Mouse (Mus musculus) left cerebral cortex, adult 18-20 months (tissue): ENCODE results near the gene Siah1b. TPM values are rescaled to one million over a fixed set of nuclear protein-coding genes. Genes with fewer than 3 reads are reported as not detected.

Experiments
- DNase-seq, 2 experiments: peaks; one replicate each; pipeline ENCODE4 v3.0.0; 2021 to 2022; ENCODE audit warnings: low spot score in 2 of 2, mixed read lengths in 1 of 2
- total RNA-seq, 2 experiments: library from RNA; stranded (reverse); gene quantifications; 2 replicates each; pipeline ENCODE4 v1.2.3; 2021

The Siah1b gene
- total RNA-seq, 2 experiments from 2014 or later = 9.5 to 9.9 TPM

DNA sequence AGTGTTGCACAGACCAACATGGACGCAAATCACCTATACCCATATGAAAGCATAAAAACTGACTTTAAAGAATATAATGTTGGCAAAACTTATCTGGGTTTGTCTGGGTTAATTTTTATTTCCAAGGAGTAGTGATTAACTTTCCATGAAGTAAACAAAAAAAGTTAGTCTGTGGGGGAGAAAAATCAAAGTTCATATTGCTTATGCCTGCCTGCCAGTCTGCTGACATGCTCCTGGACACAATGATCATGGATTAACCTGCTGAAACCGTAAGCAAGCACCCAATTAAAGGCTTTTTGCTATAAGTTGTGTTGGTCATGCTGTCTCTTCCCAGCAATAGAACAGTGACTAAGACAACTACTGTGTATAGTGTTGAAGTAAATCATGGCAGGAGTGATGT is 40.9 kb downstream of the Siah1b start:
- DNase-seq = no peak

GRCm38 (mm10) chrX:164032526-164032925 is 43.8 kb downstream of the Siah1b start:
- DNase-seq = no peak

DNA sequence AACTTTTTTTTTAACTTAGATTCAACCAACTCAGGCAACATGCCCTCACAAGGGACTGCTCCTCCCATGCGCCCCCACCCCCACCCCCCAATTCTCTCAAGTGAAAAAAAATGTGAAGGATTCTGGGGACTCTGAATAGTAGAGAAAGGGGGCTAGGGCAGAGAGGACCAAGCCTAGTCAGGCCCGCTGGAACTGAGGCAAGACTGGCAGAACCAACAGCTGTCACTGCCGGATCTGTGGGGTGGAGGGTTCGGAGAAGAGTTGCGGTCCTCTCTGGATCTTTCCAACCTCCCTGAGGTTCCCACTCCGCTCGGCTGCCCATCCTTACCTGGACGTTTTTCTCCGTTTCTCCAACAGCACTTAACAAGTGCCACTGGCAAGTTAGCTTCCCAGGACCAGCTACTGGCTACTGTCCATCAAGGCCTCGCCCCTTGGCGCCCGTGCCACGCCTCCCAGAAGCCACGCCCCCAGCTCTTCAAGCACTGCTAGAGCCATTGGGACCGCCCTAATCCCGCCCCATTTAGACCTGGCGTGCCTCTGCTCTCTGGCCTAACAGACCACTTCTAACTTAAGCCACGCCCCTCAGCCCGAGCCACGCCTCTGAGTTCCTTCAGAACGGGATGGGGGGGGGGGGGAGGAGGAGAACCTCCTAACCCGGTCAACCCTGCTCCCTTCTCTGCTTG is 48.5 kb downstream of the Siah1b start, which contains the start of gene Car5b:
Gene Car5b, minus strand, starts transcription at position 391 of the 683 bp plus-strand sequence.
- DNase-seq = peak; percentile 30 to 42

Other genes starting within 250 kb of the Siah1b start
- gene Ap1s2, start 167.5 kb downstream of the Siah1b start, total RNA-seq = 10 to 100 TPM; 35.5 to 38.8 TPM
- gene Zrsr2, start 117.8 kb downstream of the Siah1b start, total RNA-seq = 10 to 100 TPM; 49.5 to 58.6 TPM
- 1 to 10 TPM; 2.7 to 3.4 TPM for gene Car5b, start 48.5 kb downstream of the Siah1b start, total RNA-seq
- gene Cltrn, start 12.3 kb upstream of the Siah1b start, total RNA-seq = under 1 TPM in 1 of 2 experiments, not detected in 1; 0.44 TPM
- 1 to 10 TPM in 1 of 2 experiments, under 1 TPM in 1; 0.82 to 1.5 TPM for gene Ace2, start 62.8 kb upstream of the Siah1b start, total RNA-seq
- gene Bmx, start 181.7 kb upstream of the Siah1b start, total RNA-seq = 1 to 10 TPM in 1 of 2 experiments, under 1 TPM in 1; 1.00 to 1.3 TPM
- 1 to 10 TPM; 7.9 to 8.4 TPM for gene Pir, start 192.9 kb upstream of the Siah1b start, total RNA-seq